Mouse (Mus musculus): ENCODE measurements around the gene Zdhhc5. TPM values are rescaled to one million over a fixed set of nuclear protein-coding genes. Genes with fewer than 3 reads are reported as not detected.
"Not testable (repeated sequence)": the region's sequence is repeated elsewhere in the genome, so short reads cannot be mapped to it uniquely, and the experiment has no call there.

Gene Zdhhc5
- total RNA-seq, 2 experiments from 2014 or later: 32.6 to 42.7 TPM

DNA sequence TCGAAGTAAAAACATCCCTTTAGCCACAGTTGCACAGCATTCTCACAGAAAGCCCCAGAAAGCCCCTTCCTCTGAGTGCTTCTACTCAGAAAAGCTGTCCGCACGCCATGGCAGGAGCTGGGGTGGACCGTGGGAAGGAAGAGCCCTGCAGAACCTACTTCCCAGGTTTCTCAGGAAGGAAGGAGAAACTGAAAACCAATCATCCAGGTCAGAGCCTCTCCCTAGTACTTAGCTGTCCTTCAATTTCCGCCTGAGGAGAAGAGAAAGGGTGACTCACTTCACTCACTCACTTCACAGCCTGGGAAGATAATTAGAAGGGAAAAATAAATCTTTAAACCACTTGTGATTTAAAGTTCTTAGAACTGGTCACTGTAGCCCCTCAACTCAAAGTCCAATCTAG is 10.7 kb downstream of the Zdhhc5 start:
- no peak for ATAC-seq (ENCODE audit: poor library complexity, severe bottlenecking)

- ATAC-seq (ENCODE audit: poor library complexity, severe bottlenecking): no peak
These were observed 11.5 kb downstream of the Zdhhc5 start for GRCm38 (mm10) chr2:84703497-84703896.

DNA sequence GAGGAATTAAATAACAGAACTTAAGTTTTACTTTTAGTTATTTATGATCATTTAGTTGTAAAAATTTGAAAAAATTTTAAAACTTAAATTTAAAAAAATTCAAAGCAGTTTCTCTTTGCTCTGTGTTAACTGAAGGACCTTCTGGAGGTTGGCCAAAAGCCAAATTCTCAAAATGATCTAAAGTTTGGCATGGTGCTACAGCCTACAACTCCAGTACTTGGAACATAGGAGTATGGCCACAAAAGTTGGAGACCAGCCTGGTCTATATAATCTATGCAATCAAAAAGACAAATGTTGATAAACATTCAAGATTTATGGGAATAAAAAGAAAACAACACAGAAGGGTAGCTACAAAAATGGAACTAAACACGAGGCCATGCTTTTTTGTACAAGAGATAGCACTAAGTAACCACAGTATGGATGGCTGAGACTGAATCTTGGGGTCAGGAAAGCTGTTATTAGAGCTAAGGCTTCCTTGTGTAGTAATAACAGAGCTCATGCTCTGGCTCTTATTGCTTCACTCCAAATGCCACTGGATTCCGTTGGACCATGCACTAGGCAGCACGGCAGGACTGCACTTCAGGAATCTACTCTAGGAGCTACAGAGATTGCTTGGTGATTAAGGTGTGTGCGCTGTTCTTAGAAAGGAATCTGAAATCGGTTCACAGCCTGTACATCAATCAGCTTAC is 19.8 kb downstream of the Zdhhc5 start:
- ATAC-seq (ENCODE audit: poor library complexity, severe bottlenecking): no peak

DNA sequence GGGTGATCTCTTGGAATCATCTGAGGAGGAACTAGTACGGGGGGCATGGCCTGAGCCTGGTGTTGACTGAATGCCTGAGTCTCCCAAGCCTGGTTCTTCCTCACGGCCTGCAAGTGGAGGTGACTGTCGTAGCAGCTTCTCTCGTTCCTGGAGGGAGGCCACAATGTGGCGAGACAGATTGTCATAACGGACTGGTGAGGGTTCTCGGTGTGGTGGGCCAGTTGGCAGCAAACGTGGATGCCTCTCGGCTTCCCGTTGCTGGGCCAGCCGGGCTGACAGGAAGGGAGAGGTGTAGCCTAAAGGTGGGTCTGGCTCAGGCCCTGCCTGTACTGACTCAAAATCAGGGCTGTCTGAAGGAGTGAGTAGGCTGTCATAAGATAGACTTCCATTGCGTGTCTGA is 24.9 kb downstream of the Zdhhc5 start:
- no peak for ATAC-seq (ENCODE audit: poor library complexity, severe bottlenecking)

GRCm38 (mm10) chr2:84688080-84688844 is 26.7 kb downstream of the Zdhhc5 start:
- no peak for ATAC-seq (ENCODE audit: poor library complexity, severe bottlenecking)

DNA sequence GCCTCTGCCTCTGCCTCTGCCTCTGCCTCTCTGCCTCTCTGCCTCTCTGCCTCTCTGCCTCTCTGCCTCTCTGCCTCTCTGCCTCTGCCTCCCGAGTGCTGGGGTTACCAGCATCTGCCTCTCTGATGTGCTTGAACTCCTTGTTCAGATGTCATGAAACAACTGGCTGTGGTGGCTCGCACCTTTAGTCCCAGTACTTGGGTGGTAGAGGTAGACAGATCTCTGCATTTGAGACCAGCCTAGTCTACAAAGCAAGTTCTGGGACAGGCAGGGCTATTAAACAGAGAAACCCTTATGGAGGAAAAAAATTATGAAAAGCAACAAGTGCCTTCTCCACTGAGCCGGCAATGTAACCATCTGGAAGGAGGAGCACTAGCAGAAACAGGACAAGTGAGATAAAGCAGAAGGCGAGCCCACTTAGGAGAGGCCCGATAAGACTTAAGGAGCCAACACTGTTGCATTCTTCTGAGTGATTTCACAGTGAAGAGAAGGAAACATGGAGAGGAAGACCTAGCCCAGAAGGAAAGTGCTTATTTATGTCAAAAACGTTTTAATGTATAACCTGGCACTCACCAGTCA is 32.3 kb downstream of the Zdhhc5 start:
- no peak for ATAC-seq (ENCODE audit: poor library complexity, severe bottlenecking)

DNA sequence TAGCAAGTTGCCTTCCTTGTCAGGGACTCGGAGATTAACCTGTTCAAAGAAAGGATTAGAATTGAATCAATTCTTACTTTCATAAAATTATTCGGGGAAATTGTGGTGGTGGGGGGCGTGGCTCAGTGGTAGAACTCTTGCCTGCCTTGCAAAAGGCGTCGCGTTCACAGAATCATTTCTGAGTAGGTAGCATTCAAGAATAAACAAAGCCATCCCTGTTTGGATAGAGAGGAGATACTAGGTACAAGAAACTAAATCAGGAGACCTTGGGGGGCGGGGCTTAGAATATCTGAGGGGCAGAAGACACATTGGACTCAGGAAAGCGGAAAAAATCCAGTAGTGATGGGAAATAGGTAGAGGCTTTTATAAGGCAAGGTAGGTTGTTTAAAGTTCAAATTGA is 36.0 kb downstream of the Zdhhc5 start, which contains the start of gene Tmx2:
Gene Tmx2, minus strand, starts transcription at position 125 of the 400 bp plus-strand sequence.
- no peak for ATAC-seq (ENCODE audit: poor library complexity, severe bottlenecking)

DNA sequence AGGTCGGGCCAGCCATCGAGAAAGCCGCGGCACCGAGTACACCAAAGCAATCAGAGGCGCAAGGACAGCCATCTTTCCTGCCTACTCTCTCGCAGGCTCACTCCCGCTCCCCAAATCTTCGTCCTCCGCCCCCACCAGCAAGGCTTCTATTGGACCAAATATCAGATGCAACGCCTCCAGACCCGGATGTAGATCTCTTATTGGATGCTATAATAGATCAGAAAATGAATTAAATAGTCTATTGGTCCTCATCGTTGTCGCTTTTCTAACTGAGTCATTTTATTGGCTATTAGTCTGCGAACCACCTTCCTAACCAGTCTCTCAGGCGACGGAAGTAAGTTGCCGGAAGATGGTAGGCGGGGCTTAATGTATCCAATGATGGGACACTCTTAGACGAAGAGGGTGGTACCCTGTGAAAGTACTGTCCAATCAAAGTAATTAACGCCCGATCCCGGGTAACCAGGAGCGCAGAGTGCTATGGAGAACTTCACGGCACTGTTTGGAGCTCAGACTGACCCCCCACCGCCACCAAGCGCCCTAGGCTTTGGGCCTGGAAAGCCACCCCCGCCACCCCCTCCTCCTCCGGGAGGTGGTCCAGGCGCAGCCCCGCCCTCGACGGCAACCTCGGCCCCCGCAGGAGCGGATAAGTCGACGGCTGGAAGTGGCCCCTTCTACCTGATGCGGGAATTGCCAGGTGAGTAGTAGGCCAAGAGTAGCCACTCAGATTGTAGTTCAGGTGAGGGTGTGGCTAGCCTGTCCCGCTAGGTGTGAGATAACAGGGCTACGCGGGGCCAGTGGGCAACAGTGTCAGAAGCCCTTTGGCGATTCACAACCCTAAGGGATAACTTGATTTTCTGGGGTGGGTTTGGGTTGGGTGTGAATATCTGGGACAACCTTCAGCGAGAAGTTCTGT is 36.8 kb downstream of the Zdhhc5 start, which contains the start of the genes Gm28635 and Med19:
Gene Gm28635, minus strand, starts transcription at position 74 of the 913 bp plus-strand sequence.
Gene Med19, plus strand, starts transcription at position 435 of the 913 bp plus-strand sequence.
- peak; percentile 96 for ATAC-seq (ENCODE audit: poor library complexity, severe bottlenecking)

DNA sequence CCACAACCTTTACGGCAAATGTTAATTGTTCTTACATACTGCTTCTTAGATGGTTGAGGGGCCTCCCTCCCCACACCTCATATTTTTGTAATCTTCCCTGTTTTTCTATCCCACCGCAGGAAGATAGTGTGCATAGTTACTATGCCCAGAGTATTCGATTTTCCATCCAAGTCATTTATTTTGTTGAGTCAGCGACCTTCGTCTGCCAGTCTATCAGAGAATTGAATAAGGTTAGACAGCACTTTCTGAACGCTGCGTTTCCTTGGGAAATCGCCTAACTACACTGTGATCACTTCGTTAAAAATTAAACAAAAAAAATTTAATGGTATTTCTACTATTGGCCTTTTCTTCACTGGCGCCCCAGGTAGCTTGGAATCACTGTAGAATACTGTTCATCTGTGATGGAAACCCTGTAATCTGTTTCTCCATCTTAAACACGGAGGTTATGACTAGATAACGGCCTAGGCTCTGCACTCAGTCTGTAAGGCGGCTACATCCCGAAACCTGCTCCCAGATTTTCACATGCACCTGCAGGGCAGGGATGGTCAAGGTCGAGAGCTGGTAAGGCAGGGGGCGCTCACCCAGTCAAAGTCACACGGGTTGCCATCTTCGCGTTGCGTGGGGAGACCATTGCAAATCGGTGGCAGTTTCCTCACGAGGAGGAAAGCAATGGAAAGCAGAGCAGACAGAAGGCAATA is 37.6 kb downstream of the Zdhhc5 start:
- ATAC-seq (ENCODE audit: poor library complexity, severe bottlenecking): peak; percentile 47

GRCm38 (mm10) chr2:84671535-84671934 is 43.4 kb downstream of the Zdhhc5 start:
- not testable (repeated sequence) for ATAC-seq (ENCODE audit: poor library complexity, severe bottlenecking)

GRCm38 (mm10) chr2:84670569-84670933 is 44.4 kb downstream of the Zdhhc5 start, which contains the start of gene Selenoh:
Gene Selenoh (minus strand): TSS chr2:84670770.
- peak; percentile 87 for ATAC-seq (ENCODE audit: poor library complexity, severe bottlenecking)

GRCm38 (mm10) chr2:84669828-84670568 is 45.0 kb downstream of the Zdhhc5 start:
- ATAC-seq (ENCODE audit: poor library complexity, severe bottlenecking): peak; percentile 62

- no peak for ATAC-seq (ENCODE audit: poor library complexity, severe bottlenecking)
These were observed 48.9 kb downstream of the Zdhhc5 start for GRCm38 (mm10) chr2:84666081-84666480.

DNA sequence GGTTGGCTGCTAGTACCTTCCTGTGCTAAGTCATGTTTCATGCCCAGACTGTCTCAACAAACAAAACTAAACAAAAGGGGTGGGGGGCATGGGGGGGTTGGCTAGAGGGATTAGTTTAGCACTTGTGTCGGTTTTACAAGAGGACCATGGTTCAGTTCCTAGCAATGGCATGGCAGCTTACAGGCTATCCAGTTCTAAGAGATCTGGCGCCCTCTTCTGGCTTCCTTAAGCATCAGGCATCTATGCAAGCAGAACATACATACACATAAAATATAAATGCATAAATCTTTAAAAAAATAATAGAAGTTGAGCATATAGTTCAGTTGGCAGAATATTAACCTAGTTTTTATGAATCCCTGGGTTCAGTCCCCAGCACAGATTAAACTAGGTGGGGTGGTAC is 52.1 kb downstream of the Zdhhc5 start:
- peak; percentile 66 for ATAC-seq (ENCODE audit: poor library complexity, severe bottlenecking)

DNA sequence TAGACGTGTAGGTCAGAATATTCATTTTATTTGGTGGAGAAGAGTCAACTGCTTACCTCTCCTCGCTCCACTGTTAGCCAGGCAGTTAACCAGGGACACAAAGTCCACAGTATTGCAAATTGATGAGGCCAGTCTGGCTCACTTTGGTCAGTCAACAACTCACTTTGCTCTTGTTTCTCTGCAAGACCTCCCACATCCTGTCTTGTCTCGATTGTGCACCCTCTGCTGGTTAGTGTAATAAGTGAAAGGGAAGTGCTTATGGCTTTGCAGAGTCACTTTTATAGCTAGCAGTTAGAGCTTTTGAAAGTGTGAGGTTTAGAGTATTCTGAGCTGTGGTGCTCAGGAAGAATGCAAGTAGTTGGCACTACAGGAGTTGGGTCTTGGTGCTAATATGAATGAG is 54.7 kb downstream of the Zdhhc5 start:
- peak; percentile 76 for ATAC-seq (ENCODE audit: poor library complexity, severe bottlenecking)

GRCm38 (mm10) chr2:84658806-84659205 is 56.2 kb downstream of the Zdhhc5 start, which contains the start of gene Btbd18:
Gene Btbd18 (plus strand): TSS chr2:84659079.
- no peak for ATAC-seq (ENCODE audit: poor library complexity, severe bottlenecking)

DNA sequence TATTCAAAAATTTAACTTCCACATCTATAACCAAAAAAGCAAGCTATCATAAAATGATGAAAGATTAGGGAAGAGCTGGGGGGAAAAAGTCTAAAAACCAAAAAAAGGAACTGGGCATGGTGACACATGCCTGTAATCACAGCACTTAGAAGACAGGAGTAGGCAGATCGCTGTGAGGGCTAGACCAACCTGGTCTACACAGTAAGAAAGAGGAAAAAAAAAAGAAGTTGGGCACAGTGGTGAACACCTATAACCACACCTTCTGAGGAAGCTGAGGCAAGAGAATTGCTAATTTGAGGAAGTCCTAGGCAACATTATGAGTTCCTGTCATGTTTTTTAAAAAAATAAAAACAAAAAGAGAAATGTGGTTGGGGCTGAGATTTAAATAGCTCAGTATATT is 59.1 kb downstream of the Zdhhc5 start:
- peak; percentile 96 for ATAC-seq (ENCODE audit: poor library complexity, severe bottlenecking)

- ATAC-seq (ENCODE audit: poor library complexity, severe bottlenecking): no peak
These were observed 61.6 kb downstream of the Zdhhc5 start for GRCm38 (mm10) chr2:84653354-84653753.
